Mouse (Mus musculus) intestine, embryonic 14.5 days (tissue): Measurements from ENCODE around the gene Pfdn6. TPM values are rescaled to one million over a fixed set of nuclear protein-coding genes. Genes with fewer than 3 reads are reported as not detected.
"Not testable (repeated sequence)": the region's sequence is repeated elsewhere in the genome, so short reads cannot be mapped to it uniquely, and the experiment has no call there.

Source experiments
- ATAC-seq: fragments of 200-750 bp; cut with Nextera tagmentation; replicated peaks from 2 replicates; pipeline ENCODE4 v1.8.0; 2017; ENCODE audit warnings: low read depth, moderate number of reproducible peaks, moderate TSS enrichment, moderate library complexity; ENCODE audit not compliant: low FRiP score, low TSS enrichment
- DNase-seq: peaks from one replicate; pipeline ENCODE4 v3.0.0-alpha.2; 2018; ENCODE audit warnings: low spot score
- H3K27ac ChIP-seq: fragments of 300-500 bp; sonication (generic); 2 replicates; pipeline ENCODE4 v1.5.1; 2014; ENCODE audit warnings: low read depth, mild to moderate bottlenecking, control low read depth
- H3K27me3 ChIP-seq: fragments of 300-500 bp; sonication (generic); replicated peaks from 2 replicates; pipeline ENCODE4 v1.6.1; 2014; ENCODE audit warnings: low read length, control low read depth; ENCODE audit not compliant: control insufficient read depth, insufficient read depth
- H3K36me3 ChIP-seq: fragments of 300-500 bp; sonication (generic); 2 replicates; pipeline ENCODE4 v1.6.1; 2014; ENCODE audit warnings: low read length, control low read depth; ENCODE audit not compliant: control insufficient read depth, insufficient read depth
- H3K4me1 ChIP-seq: fragments of 300-500 bp; sonication (generic); replicated peaks from 2 replicates; pipeline ENCODE4 v1.6.1; 2014; ENCODE audit warnings: low read length, control low read depth, mixed read lengths; ENCODE audit not compliant: control insufficient read depth, insufficient read depth
- H3K4me2 ChIP-seq: fragments of 300-500 bp; sonication (generic); 2 replicates; pipeline ENCODE4 v1.6.1; 2014; ENCODE audit warnings: low read length
- H3K4me3 ChIP-seq: fragments of 300-500 bp; sonication (generic); 2 replicates; pipeline ENCODE4 v1.5.1; 2014; ENCODE audit warnings: low read depth, low read length, control low read depth, mixed read lengths
- H3K9ac ChIP-seq: fragments of 300-500 bp; sonication (generic); 2 replicates; pipeline ENCODE4 v1.6.1; 2014; ENCODE audit warnings: mild to moderate bottlenecking, low read length
- H3K9me3 ChIP-seq: fragments of 300-500 bp; sonication (generic); 2 replicates; pipeline ENCODE4 v1.6.1; 2016; ENCODE audit warnings: low read length, control low read depth; ENCODE audit not compliant: control insufficient read depth
- WGBS: fragments of 180-500 bp; shearing (Covaris S2); extraction: QIAGEN DNeasy Blood & Tissue Kit; methylation state at CpG from one replicate; pipeline ENCODE4 v1.1.7; 2014; 5-methylcytosine and 5-hydroxymethylcytosine counted together
- polyA plus RNA-seq: library from polyadenylated mRNA; unstranded; fragments of >200 nt; fragmentation: Nextera tagmentation; extraction: Ambion mirVana; gene quantifications from 2 replicates; pipeline ENCODE4 v1.2.1, GENCODE M21; 2014

Gene Pfdn6
- polyA plus RNA-seq, 1 experiment from 2014 or later, result 163 TPM

- H3K9me3 ChIP-seq, result no peaks in the 10 kb centered on the region
- ATAC-seq (0 out of 2 replicates have a peak, but pooled peaks have one; percentile 0), DNase-seq (peak; percentile 83)
- peaks cover 37% of the 10 kb centered on the region for H3K36me3 ChIP-seq
- H3K27me3 ChIP-seq, result no peaks in the 10 kb centered on the region
- H3K4me3 ChIP-seq, result peak overlapping the region; percentile 98
- peak overlapping the region; percentile 85 for H3K27ac ChIP-seq
- peak overlapping the region; percentile 99 for H3K4me2 ChIP-seq
- H3K9ac ChIP-seq, result peak overlapping the region; percentile 83
- 0% methylated on average over 14 of the region's 14 CpGs for WGBS
- H3K4me1 ChIP-seq, result peaks cover 10% of the 10 kb centered on the region
These were observed 30.3 kb downstream of the Pfdn6 start for GRCm38 (mm10) chr17:33909869-33910250.

DNA sequence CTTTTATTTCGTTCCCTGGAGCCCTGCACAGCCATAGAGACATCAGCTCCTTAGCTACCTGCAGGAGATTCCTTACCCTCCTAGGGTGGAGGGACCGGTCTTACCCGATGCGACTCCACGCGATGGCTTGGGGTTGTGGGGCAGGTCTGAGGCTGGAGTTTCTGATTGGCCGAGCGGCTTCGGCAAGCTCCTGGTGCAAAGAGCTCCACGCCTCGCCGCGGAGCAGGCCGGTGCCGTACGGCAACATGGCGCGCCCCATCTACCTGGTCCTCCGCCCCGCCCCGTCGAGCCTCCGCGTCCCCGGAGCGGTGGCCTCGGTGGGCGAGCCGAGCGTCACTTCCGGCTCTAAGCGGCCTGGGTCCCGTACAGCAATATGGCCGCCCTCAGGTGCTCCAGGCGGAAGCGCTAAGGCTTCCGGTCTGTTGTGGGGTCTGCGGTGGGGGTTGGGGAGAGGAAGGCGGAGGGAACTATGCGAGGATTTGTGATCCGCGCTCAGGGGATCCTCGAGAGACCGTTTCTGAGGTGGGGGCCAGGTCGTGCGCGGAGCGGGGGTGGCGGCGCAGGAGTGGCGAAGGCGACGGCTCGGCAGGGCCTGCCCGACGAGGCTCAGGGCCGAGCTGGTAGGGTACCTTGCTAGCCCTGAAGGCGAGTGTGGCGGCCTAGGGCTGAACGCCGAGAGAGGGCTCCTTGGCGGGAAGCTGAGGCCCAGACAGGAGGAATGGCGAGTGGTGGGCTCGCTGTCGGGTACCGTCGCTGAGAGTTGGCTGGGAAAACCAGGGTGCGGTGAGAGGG, 30.9 kb downstream of the Pfdn6 start, which contains the start of gene Daxx:
Gene Daxx (plus strand): TSS at position 338 of the 792 bp plus-strand sequence.
- peaks cover 8% of the 10 kb centered on the region; the same call in 1 of the 2 replicates for H3K4me1 ChIP-seq
- no peaks in the 10 kb centered on the region for H3K27me3 ChIP-seq
- under 1% methylated on average over 68 of the region's 68 CpGs for WGBS
- peak within 1 kb of the TSS; percentile 85 for H3K27ac ChIP-seq
- H3K4me3 ChIP-seq, result peak within 1 kb of the TSS; percentile 98
- peaks cover 31% of the 10 kb centered on the region for H3K36me3 ChIP-seq
- DNase-seq (peak; percentile 98), ATAC-seq (peak; percentile 97)
- peak within 1 kb of the TSS; percentile 83 for H3K9ac ChIP-seq
- H3K9me3 ChIP-seq, result no peaks in the 10 kb centered on the region
- H3K4me2 ChIP-seq, result peak within 1 kb of the TSS; percentile 99

GRCm38 (mm10) chr17:33908331-33909076, 31.6 kb downstream of the Pfdn6 start:
- Histone ChIP-seq H3K4me3 (peak overlapping the region; percentile 98), H3K36me3 (peaks cover 24% of the 10 kb centered on the region), H3K9ac (peak overlapping the region; percentile 83), H3K27ac (peak overlapping the region; percentile 82), H3K27me3 (no peaks in the 10 kb centered on the region), H3K4me1 (peaks cover 8% of the 10 kb centered on the region; the same call in 1 of the 2 replicates), H3K9me3 (no peaks in the 10 kb centered on the region), H3K4me2 (peak overlapping the region; percentile 99)
- WGBS, result under 1% methylated on average over 42 of the region's 44 CpGs
- ATAC-seq (peak; percentile 70), DNase-seq (no peak)

DNA sequence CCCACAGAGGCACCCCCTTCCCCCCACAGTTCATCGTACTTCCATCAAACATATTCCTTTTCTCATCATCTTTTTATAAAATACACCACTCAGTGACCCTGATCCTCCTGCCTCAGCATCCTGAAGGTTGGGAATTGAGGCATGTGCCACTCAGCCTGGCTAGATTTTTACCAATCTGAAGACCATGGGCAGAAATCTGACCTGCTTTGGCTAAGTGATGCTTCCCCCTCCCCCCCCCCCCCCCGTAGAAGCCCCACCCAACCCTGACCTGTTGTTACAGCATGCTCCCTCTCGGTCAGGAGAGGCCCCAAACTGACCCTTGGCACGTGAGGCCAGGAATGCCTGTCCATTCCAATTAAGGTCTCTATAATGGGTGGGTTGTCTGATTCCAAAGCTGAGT, 35.3 kb downstream of the Pfdn6 start, which contains the start of gene Platr17:
Gene Platr17 (plus strand): TSS at position 301 of the 400 bp plus-strand sequence.
- H3K4me2 ChIP-seq, H3K27me3 ChIP-seq, H3K36me3 ChIP-seq, H3K4me3 ChIP-seq, H3K27ac ChIP-seq, DNase-seq, H3K9me3 ChIP-seq, H3K4me1 ChIP-seq, H3K9ac ChIP-seq, ATAC-seq: not testable (repeated sequence)
- WGBS, result 35% methylated on average over 3 of the region's 4 CpGs

DNA sequence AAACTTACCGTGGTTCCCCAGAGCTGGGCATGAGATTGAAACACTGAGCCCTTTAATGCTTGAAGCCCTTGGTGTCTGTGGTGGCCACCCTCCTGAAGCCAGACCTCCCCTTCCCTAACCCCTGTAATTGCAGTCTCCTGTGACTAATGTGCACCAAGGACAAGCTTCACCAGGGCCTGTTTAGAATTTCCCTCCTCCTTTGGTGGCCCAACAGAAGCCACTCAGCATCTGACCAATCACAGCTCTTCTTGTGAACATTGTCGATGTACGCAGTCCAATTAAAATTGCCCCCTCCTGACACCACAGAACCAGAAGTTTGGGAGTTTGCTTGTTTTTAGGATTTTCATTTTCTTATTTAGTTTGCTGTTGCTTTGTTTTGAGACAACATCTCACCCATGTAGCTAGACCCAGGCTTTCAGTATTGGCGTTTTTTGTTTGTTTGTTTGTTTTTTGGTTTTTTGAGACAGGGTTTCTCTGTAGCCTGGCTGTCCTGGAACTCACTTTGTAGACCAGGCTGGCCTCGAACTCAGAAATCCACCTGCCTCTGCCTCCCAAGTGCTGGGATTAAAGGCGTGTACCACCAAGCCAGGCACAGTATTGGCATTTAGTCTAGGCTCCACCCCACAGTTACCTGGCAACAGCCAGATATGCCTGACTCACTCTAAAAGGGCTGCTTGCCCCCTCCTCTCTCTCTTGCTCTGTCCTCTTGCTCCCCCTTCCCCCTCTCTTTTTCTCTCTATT, 36.1 kb downstream of the Pfdn6 start:
- ATAC-seq, DNase-seq, H3K4me1 ChIP-seq, H3K36me3 ChIP-seq, H3K4me3 ChIP-seq, H3K9ac ChIP-seq, H3K27ac ChIP-seq, H3K9me3 ChIP-seq, H3K4me2 ChIP-seq, H3K27me3 ChIP-seq: not testable (repeated sequence)
- WGBS, result 75% methylated on average over 6 of the region's 6 CpGs

GRCm38 (mm10) chr17:33902491-33902890, 37.7 kb downstream of the Pfdn6 start:
- no peak overlapping the region for H3K4me2 ChIP-seq
- DNase-seq (no peak), ATAC-seq (no peak)
- no peaks in the 10 kb centered on the region for H3K4me1 ChIP-seq
- H3K36me3 ChIP-seq, result no peaks in the 10 kb centered on the region
- no peaks in the 10 kb centered on the region for H3K27me3 ChIP-seq
- H3K9ac ChIP-seq, result no peak overlapping the region
- no peak overlapping the region for H3K4me3 ChIP-seq
- 85% methylated on average over 7 of the region's 7 CpGs for WGBS
- no peak overlapping the region for H3K27ac ChIP-seq
- no peaks in the 10 kb centered on the region for H3K9me3 ChIP-seq

DNA sequence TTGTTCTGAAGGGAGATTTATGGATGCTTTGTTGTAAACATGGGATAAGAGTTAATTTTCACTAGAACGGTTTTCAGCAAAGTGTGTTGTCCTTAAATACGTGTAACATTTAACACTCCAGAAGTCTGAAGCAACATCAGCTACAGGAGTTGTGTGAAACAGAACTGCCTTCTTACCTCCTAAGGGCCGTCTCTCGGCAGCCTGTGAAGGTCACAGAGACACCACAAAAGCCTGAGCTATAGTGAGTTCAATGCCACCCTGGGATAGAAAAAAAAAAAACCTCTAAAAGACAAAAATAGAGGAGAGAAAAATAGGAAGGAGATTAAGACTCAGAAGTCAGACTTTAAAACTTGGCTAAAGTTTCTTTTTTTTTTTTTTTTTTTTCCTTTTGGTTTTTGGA, 38.1 kb downstream of the Pfdn6 start:
- Histone ChIP-seq H3K4me2 (no peak overlapping the region), H3K27me3 (no peaks in the 10 kb centered on the region), H3K9ac (no peak overlapping the region), H3K4me3 (no peak overlapping the region), H3K36me3 (no peaks in the 10 kb centered on the region), H3K4me1 (no peaks in the 10 kb centered on the region), H3K27ac (no peak overlapping the region), H3K9me3 (no peaks in the 10 kb centered on the region)
- WGBS, result 25% methylated on average over 4 of the region's 4 CpGs
- DNase-seq (no peak), ATAC-seq (no peak)

DNA sequence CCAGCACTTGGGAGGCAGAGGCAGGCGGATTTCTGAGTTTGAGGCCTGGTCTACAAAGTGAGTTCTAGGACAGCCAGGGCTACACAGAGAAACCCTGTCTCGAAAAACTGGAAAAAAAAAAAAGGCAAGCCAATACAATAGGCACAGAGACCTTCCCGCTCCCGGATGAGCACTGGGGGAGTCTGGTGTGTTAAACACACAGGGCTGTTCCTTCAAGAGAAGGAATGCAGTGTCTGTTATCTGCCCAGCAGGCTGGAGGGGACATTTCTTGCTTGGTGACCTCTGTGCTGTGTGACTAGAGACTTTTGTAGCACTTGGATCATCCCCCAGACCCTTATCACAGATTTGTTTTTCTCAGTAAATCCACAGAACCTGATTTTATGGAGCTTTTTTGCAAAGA, 38.5 kb downstream of the Pfdn6 start:
- no peaks in the 10 kb centered on the region for H3K4me1 ChIP-seq
- 51% methylated on average over 4 of the region's 4 CpGs for WGBS
- no peak overlapping the region for H3K9ac ChIP-seq
- no peaks in the 10 kb centered on the region for H3K9me3 ChIP-seq
- no peak overlapping the region for H3K27ac ChIP-seq
- H3K4me3 ChIP-seq, result no peak overlapping the region
- no peak for DNase-seq
- no peaks in the 10 kb centered on the region for H3K27me3 ChIP-seq
- ATAC-seq, result no peak
- H3K36me3 ChIP-seq, result no peaks in the 10 kb centered on the region
- no peak overlapping the region for H3K4me2 ChIP-seq
